Mouse (Mus musculus) central nervous system, embryonic 14 days (tissue): ENCODE results near the gene Hps6. TPM values are rescaled to one million over a fixed set of nuclear protein-coding genes. Genes with fewer than 3 reads are reported as not detected.

ENCODE experiments used
- polyA plus RNA-seq: library from polyadenylated mRNA; depleted of rRNA; stranded (reverse); fragments of >200 nt; gene quantifications from 2 replicates; pipeline ENCODE4 v1.2.3, GENCODE M21; 2012; rRNA removed

Hps6 gene
- 1.5 and 2.1 TPM in 2 replicates for polyA plus RNA-seq

DNA sequence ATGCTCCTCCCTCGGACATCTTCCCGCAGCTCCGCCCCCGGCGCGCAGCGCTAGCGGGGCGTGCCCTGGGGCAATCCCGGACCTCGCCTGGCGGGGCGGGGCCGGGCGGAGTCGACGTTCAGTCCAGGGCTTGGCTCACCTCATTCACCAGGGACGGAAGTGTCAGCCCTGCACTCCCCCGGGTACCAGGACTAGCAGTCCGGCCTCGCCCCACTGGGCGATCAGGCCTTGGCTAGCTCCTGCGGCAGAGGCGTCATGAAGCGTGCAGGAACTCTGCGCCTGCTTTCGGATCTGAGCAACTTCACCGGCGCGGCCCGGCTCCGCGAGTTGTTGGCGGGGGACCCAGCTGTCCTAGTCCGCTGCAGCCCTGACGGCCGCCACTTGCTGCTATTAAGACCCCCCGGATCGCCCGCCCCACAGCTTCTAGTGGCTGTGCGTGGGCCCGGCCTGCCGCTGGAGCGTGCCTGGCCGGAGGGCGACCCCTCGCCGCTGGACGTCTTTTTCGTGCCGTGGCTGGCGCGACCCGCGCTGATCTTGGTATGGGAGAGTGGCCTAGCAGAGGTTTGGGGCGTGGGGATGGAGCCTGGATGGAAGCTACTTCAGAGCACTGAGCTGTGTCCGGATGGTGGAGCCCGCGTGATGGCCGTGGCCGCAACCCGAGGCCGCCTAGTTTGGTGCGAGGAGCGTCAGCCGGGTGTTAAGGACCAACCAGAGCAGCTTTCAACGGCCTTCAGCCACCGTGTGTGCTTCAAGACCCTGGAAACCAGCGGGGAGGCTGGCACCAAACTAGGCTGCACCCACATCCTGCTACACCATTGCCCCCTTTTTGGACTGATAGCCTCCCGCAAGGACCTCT lies at the start of gene Hps6:
TSS of gene Hps6 (plus strand) at position 138 of the 856 bp plus-strand sequence.

DNA sequence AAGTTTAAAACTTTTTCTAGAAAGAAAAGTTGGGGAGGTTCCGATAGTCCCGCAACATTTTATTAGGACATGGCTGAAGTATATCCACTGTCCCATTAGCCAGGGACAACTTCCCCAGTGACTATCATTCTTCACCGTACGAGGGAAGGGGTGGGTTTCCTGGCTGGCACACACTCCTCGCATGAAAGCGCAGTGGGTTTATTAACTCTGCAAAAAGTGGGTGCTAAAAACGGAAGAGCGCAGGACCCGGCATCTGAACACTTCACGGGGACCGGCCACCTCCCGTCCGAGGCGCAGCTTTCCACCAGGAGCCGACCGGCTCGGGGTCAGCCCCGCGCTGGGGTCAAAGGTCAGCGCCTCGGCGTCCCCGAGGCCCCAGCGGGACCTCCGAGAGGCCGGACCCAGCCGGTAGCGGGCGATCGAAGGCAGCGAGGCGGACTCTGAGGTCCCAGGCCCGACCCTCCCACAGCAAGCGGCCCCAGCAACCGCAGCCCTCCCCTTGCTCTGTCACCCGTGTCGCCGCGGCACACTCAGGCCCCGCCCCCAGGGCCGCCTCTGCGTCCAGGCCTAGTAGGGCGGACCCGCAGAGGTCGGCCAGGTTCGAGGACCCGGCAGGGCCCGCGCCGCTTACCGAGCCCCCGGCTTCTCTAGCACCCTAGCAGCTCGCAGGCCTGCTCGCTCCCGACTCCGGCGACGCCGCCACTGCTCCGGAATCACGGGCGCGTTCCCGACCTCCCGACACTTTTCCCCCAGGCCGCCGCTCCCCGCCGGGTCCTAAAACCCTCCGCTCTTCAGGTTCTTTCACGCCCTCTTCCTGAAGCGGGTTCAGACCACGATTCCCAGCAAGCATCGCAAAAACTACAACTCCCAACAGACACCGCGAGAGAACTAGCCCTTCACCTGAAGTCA lies 5.3 kb upstream of the Hps6 start, which contains the start of gene Armh3:
TSS of gene Armh3 (minus strand) at position 704 of the 909 bp plus-strand sequence.

DNA sequence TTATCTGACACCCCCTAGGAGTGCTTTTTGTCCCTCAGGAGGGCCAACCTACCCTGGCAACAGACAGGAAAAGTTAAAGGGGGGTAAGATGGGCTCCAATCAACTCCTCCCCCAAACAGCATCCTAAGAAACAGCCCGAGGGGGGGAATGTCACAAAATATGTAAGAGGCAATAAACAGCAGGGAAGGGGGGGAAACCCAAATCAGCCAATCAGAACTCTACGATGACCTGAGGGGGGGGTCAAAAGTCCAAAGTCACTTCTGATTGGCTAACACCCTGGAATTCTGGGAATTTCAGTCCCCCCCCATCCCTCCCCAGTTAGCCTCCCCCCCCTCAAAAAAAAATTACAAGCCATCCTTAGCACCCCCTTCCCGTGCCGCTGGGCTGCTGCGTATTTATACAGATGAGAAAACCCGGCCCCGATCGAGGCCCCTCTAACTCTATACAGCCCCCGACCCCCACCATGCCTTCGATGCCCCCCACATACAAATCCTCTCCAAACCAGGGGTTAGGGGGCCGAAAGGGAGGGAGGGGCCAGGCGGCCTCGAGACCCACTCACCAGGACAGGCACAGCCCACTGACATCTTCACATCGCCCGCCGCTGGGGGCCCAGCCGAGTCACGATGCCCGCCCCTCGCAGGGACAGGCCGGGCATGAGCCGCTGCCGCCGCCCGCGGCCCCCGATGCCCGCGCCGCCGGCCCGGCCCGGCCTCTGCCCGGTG lies 41.1 kb downstream of the Hps6 start, which contains the start of gene Pprc1:
TSS of gene Pprc1 (plus strand) at position 616 of the 722 bp plus-strand sequence.

DNA sequence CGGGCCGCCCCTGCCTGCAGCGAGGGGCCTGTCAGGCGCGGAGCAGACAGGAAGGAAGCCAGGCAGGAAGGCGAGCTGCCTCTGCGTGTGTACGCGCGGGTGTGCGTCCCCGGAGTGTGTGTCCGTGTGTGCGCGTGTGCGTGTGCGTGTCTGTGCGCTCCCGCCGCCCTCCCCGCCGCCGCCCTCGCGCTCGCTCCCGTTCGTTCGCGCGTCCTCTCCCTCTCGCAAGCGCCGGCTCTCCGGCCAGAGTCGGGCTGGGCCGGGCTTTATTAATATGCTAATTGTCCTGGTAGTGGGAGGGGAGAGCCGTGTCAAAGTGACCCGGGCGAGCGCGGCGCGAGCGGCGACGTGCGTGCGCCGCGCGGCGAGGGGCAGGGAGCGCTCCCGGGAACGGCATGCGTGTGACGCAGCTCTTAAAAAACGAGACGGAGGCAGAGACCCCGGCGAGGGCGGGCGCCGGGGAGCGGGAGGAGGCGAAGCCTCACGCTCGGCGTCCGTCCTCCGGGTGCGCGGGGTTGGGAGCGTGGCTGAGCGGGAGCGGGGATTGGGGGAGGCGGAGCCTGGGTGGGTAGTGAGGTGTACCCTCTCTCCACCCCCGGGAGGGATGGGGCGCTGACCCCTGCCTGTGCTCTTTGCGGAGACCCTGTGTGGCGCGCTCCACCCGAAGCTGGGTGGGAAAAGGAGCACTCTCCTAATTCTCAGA lies 41.8 kb downstream of the Hps6 start, which contains the start of gene Ldb1:
TSS of gene Ldb1 (minus strand) at position 222 of the 703 bp plus-strand sequence.

Other genes with a start within 250 kb of the Hps6 start
- gene Mgea5, start 219.7 kb upstream of the Hps6 start, polyA plus RNA-seq, result 144 and 151 TPM in 2 replicates
- gene Kcnip2, start 187.4 kb upstream of the Hps6 start, polyA plus RNA-seq, result 8.2 TPM in 2 replicates
- 18.4 and 19.2 TPM in 2 replicates for gene Armh3, start 5.0 kb upstream of the Hps6 start, polyA plus RNA-seq
- 28.8 and 34.4 TPM in 2 replicates for gene Pprc1, start 41.4 kb downstream of the Hps6 start, polyA plus RNA-seq
- 437 and 513 TPM in 2 replicates for gene Ldb1, start 41.7 kb downstream of the Hps6 start, polyA plus RNA-seq
- gene Nolc1, start 72.4 kb downstream of the Hps6 start, polyA plus RNA-seq, result 63.6 and 64.1 TPM in 2 replicates
- not detected in 2 replicates for gene Elovl3, start 128.4 kb downstream of the Hps6 start, polyA plus RNA-seq
- 1.5 and 3.9 TPM in 2 replicates for gene Pitx3, start 144.8 kb downstream of the Hps6 start, polyA plus RNA-seq
- gene Gbf1, start 149.0 kb downstream of the Hps6 start, polyA plus RNA-seq, result 74.4 and 83.3 TPM in 2 replicates